Comparison of ENCODE assay signal across 10 mouse cellular contexts in genomic region chr3:56789155-56789554, GRCm38 (mm10).
A peak's percentile ranks its signal among the peaks of the same experiment; 100 is the strongest.
DNase-seq lines count a peak whose midpoint lies in the region; ATAC-seq lines count a peak whose summit lies in the region.
"Had no signal": no experiment of that assay in that cellular context is flagged by ENCODE, and none has a peak within 500 bp of the region (broad histone marks: within the 10 kb centered on the region; RNA-seq: fewer than 3 reads in every experiment).

No protein-coding gene starts in this region.

- no peaks in the 10 kb centered on the region for H3K27me3 ChIP-seq in hindbrain, embryonic 11.5 days (ENCODE audit: control insufficient read depth, insufficient read depth, low read length)
- H3K27me3 ChIP-seq in hindbrain, embryonic 13.5 days: no peaks in the 10 kb centered on the region
- H3K27me3 ChIP-seq: embryonic facial prominence, embryonic 13.5 days had no signal

- H3K4me2 ChIP-seq in hindbrain, embryonic 11.5 days (replicated peaks; ENCODE audit: low read depth, low read length): no peak overlapping the region
- no peak overlapping the region for H3K4me2 ChIP-seq in hindbrain, embryonic 13.5 days
- H3K4me2 ChIP-seq: embryonic facial prominence, embryonic 13.5 days had no signal

- peak; percentile 56 for DNase-seq in hindbrain, embryonic 11.5 days (ENCODE audit: low spot score)
- DNase-seq in testis, postnatal 10 days (ENCODE audit: low spot score): peak; percentile 71
- no peak for DNase-seq in testis, postnatal 14 days (ENCODE audit: low spot score)
- DNase-seq in forelimb bud, embryonic 11.5 days (ENCODE audit: low read depth, low spot score): peak; percentile 68
- peak; percentile 77 for DNase-seq in telencephalon, adult 2 months (ENCODE audit: low read depth, low spot score)
- no peak for DNase-seq in cerebellum, adult 11 months
- DNase-seq in yolk sac, embryonic 10.5 days (ENCODE audit: low spot score): no peak
- DNase-seq: thymus, postnatal 4 days had no signal

- no peak for ATAC-seq in hindbrain, embryonic 11.5 days (ENCODE audit: low FRiP score)
- ATAC-seq in hindbrain, embryonic 13.5 days (ENCODE audit: low FRiP score): no peak

- no peaks in the 10 kb centered on the region for H3K36me3 ChIP-seq in hindbrain, embryonic 11.5 days (ENCODE audit: control insufficient read depth, insufficient read depth, low read length)
- H3K36me3 ChIP-seq in hindbrain, embryonic 13.5 days: no peaks in the 10 kb centered on the region
- H3K36me3 ChIP-seq: embryonic facial prominence, embryonic 13.5 days had no signal

- no peak overlapping the region for H3K27ac ChIP-seq in hindbrain, embryonic 11.5 days (ENCODE audit: low read depth, low read length)
- no peak overlapping the region for H3K27ac ChIP-seq in hindbrain, embryonic 13.5 days
- H3K27ac ChIP-seq: embryonic facial prominence, embryonic 13.5 days had no signal

- no peaks in the 10 kb centered on the region for H3K4me1 ChIP-seq in hindbrain, embryonic 11.5 days (replicated peaks; ENCODE audit: control insufficient read depth, insufficient read depth, low read length)
- H3K4me1 ChIP-seq in hindbrain, embryonic 13.5 days (replicated peaks): no peaks in the 10 kb centered on the region
- H3K4me1 ChIP-seq: embryonic facial prominence, embryonic 13.5 days had no signal

- H3K9me3 ChIP-seq in hindbrain, embryonic 11.5 days (ENCODE audit: control insufficient read depth, low read length): no peaks in the 10 kb centered on the region
- no peaks in the 10 kb centered on the region for H3K9me3 ChIP-seq in hindbrain, embryonic 13.5 days
- H3K9me3 ChIP-seq: embryonic facial prominence, embryonic 13.5 days had no signal

- H3K4me3 ChIP-seq in hindbrain, embryonic 11.5 days (ENCODE audit: low read depth, low read length): no peak overlapping the region
- no peak overlapping the region for H3K4me3 ChIP-seq in hindbrain, embryonic 13.5 days
- H3K4me3 ChIP-seq: embryonic facial prominence, embryonic 13.5 days had no signal

- H3K9ac ChIP-seq in hindbrain, embryonic 11.5 days (ENCODE audit: low read depth, low read length): no peak overlapping the region
- no peak overlapping the region for H3K9ac ChIP-seq in hindbrain, embryonic 13.5 days
- H3K9ac ChIP-seq: embryonic facial prominence, embryonic 13.5 days had no signal

- WGBS in hindbrain, embryonic 11.5 days: 51% methylated on average over 3 of the region's 3 CpGs
- 54% methylated on average over 3 of the region's 3 CpGs for WGBS in hindbrain, embryonic 13.5 days

Comparison
In these comparisons a context has a peak if more than half of its experiments do, and no peak if none do; other contexts are left out.
1. DNase-seq: peak in hindbrain, embryonic 11.5 days (single experiment), testis, postnatal 10 days (single experiment), forelimb bud, embryonic 11.5 days (single experiment) and telencephalon, adult 2 months (single experiment); none in testis, postnatal 14 days (single experiment), cerebellum, adult 11 months (single experiment) and yolk sac, embryonic 10.5 days (single experiment).